Mouse (Mus musculus) kidney, embryonic 16.5 days (tissue): Measurements from ENCODE around the gene Zfp872. TPM values are rescaled to one million over a fixed set of nuclear protein-coding genes. Genes with fewer than 3 reads are reported as not detected.

Experiments
- ATAC-seq: fragments of 200-750 bp; cut with Nextera tagmentation; 2 replicates; pipeline ENCODE4 v1.8.0; 2017; ENCODE audit warnings: moderate TSS enrichment; ENCODE audit not compliant: low FRiP score, low TSS enrichment
- H3K27ac ChIP-seq: fragments of 300-500 bp; sonication (generic); 2 replicates; pipeline ENCODE4 v1.5.1; 2014; ENCODE audit warnings: low read length
- H3K27me3 ChIP-seq: fragments of 300-500 bp; sonication (generic); 2 replicates; pipeline ENCODE4 v1.6.1; 2014; ENCODE audit warnings: low read length, control low read depth, mixed read lengths; ENCODE audit not compliant: insufficient read depth
- H3K36me3 ChIP-seq: fragments of 300-500 bp; sonication (generic); 2 replicates; pipeline ENCODE4 v1.6.1; 2014; ENCODE audit warnings: low read length, control low read depth, mixed read lengths; ENCODE audit not compliant: insufficient read depth
- H3K4me1 ChIP-seq: fragments of 300-500 bp; sonication (generic); 2 replicates; pipeline ENCODE4 v1.6.1; 2014; ENCODE audit warnings: low read length, control low read depth, mixed read lengths; ENCODE audit not compliant: insufficient read depth
- H3K4me2 ChIP-seq: fragments of 300-500 bp; sonication (generic); replicated peaks from 2 replicates; pipeline ENCODE4 v1.6.1; 2014; ENCODE audit warnings: low read depth, low read length
- H3K4me3 ChIP-seq: fragments of 300-500 bp; sonication (generic); 2 replicates; pipeline ENCODE4 v1.5.1; 2014; ENCODE audit warnings: mild to moderate bottlenecking, low read length
- H3K9ac ChIP-seq: fragments of 300-500 bp; sonication (generic); replicated peaks from 2 replicates; pipeline ENCODE4 v1.6.1; 2014; ENCODE audit warnings: low read length
- H3K9me3 ChIP-seq: fragments of 300-500 bp; sonication (generic); 2 replicates; pipeline ENCODE4 v1.6.1; 2016; ENCODE audit warnings: low read length, control low read depth
- WGBS: fragments of 180-500 bp; shearing (Covaris S2); extraction: QIAGEN DNeasy Blood & Tissue Kit; methylation state at CpG from one replicate; pipeline ENCODE4 v1.1.7; 2014; 5-methylcytosine and 5-hydroxymethylcytosine counted together
- polyA plus RNA-seq: library from polyadenylated mRNA; unstranded; fragments of >200 nt; fragmentation: Nextera tagmentation; extraction: Ambion mirVana; gene quantifications from 2 replicates; pipeline ENCODE4 v1.2.1, GENCODE M21; 2015

Gene Zfp872
- polyA plus RNA-seq, 1 experiment from 2014 or later: 0.20 TPM

DNA sequence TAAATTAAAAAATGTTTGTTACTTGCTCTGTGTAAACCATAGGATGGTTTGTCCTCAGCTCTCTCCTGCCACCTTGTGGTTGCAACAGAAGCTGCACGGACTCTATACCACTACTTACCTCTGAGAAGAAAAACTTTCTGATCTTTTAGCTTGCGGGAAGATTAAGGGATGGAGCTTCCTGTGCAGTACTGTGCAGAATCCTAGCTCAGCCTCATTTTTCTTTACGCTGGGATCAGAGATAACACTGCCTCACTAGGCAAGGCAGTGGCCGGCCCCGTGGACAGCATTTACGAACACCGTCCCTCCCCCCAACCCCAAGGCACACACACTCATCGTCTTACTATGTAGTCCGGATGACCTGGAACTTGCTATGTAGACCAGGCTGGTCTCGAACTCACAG lies 32.3 kb upstream of the Zfp872 start:
- no peak overlapping the region for H3K27ac ChIP-seq
- no peaks in the 10 kb centered on the region for H3K9me3 ChIP-seq
- peak overlapping the region; percentile 39 for H3K4me2 ChIP-seq
- H3K36me3 ChIP-seq: peaks cover 3% of the 10 kb centered on the region; the same call in 1 of the 2 replicates
- H3K4me3 ChIP-seq: peak overlapping the region; percentile 17
- H3K9ac ChIP-seq: no peak overlapping the region; the same call in 1 of the 2 replicates
- H3K27me3 ChIP-seq: no peaks in the 10 kb centered on the region
- peak; percentile 32 for ATAC-seq
- peaks cover 9% of the 10 kb centered on the region; the same call in 1 of the 2 replicates for H3K4me1 ChIP-seq
- 22% methylated on average over 10 of the region's 10 CpGs for WGBS

DNA sequence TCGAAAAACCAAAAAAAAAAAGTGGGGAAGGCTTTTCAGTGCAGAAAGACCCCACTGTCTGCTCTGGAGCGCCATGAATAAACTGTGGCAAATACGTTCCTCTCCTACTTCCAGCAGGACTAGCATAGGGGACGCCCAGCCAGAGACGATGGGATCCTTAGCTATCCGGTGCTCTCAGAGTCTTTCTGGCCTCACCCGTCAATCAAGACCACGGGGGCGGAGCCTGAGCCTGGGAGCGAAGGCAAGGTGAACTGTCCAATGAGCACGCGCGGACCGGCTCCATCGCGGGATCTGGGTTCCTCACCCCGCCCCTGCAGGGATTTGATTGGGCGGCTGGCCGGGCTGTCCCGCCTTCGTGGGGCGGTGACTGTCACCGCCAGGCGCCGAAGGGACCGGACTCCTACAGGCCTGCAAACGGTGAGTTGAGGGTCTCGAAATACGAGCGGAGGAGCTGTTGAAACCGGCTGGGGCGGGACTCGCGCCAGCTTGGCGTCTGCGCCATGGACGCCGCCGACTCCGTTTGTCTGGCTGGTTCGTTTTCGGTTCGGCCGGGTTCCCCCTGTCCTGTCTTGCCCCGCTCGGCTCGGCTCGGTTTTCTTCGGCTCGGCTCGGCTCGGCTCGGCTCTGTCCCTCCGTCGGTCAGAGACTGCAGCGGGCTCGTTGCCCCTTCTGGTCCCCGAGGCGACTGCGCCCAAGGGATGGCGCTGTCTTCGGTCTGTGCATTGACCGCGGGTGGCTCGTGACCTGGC lies 31.2 kb upstream of the Zfp872 start, which contains the start of gene Pigyl:
TSS of gene Pigyl (plus strand) at position 350 of the 749 bp plus-strand sequence.
- WGBS: under 1% methylated on average over 65 of the region's 65 CpGs
- Histone ChIP-seq H3K27me3 (no peaks in the 10 kb centered on the region), H3K36me3 (peaks cover 3% of the 10 kb centered on the region; the same call in 1 of the 2 replicates), H3K9me3 (no peaks in the 10 kb centered on the region), H3K4me1 (peaks cover 9% of the 10 kb centered on the region; the same call in 1 of the 2 replicates), H3K9ac (peak within 1 kb of the TSS; percentile 89), H3K4me2 (peak within 1 kb of the TSS; percentile 78), H3K4me3 (peak within 1 kb of the TSS; percentile 81), H3K27ac (peak within 1 kb of the TSS; percentile 93)
- peak; percentile 97 for ATAC-seq

DNA sequence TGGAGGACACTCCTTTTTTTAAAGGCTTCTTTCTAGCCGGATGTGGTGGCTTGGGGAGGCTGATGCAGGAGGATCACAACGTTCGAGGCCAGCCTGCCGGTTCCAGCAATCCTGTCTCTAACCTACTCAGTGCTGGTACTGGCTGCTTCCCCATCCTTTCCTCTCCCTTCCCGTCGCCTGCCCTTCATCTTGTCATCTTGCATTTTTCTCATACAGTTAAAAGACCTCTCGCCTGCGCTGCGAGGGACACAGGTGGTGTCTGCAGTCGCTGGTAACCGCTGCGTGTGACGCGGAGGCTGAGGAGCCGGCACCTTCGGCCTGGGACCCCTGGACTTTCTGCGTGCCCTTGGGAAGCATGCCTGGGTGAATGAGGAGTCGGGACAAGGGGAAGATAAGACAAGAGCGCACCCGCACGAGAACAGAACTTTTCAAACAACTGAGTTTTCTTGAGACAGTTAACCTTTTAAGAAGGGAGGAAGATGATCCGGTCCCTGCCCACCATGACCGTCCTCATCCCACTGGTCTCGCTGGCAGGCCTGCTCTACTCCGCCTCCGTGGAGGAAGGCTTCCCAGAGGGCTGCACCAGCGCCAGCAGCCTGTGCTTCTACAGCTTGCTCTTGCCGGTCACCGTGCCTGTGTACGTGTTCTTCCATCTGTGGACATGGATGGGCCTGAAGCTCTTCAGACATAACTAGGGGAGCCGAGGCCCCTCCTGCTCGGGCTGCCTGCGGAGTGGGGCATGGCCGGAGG lies 30.2 kb upstream of the Zfp872 start:
- WGBS: 65% methylated on average over 34 of the region's 34 CpGs
- ATAC-seq: no peak
- H3K4me3 ChIP-seq: peak overlapping the region; percentile 81
- H3K9me3 ChIP-seq: no peaks in the 10 kb centered on the region
- H3K27me3 ChIP-seq: no peaks in the 10 kb centered on the region
- H3K9ac ChIP-seq: peak overlapping the region; percentile 89
- H3K4me2 ChIP-seq: peak overlapping the region; percentile 78
- peaks cover 9% of the 10 kb centered on the region; the same call in 1 of the 2 replicates for H3K4me1 ChIP-seq
- peaks cover 3% of the 10 kb centered on the region; the same call in 1 of the 2 replicates for H3K36me3 ChIP-seq
- H3K27ac ChIP-seq: no peak overlapping the region

DNA sequence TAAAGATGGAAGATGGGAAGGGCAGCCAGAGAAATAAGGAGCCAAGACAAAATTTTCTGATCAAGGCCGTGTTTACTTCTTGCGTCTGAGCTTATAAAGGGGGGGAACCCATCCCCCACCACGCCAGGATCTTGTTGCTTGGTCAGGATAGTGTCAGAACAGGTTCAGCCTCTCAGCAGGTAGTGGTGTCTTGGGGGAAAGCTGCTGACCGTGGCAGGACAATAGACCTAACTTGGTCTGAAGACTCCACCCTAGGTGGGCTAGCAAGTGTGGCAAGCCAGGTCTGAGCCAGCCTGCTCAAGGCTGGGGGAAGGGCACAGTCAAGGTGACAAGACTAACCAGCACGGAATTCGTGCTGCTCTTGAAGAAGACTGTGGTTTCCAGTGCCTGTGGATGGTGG lies 26.6 kb upstream of the Zfp872 start:
- Histone ChIP-seq H3K36me3 (peaks cover 3% of the 10 kb centered on the region; the same call in 1 of the 2 replicates), H3K9me3 (no peaks in the 10 kb centered on the region), H3K9ac (no peak overlapping the region), H3K4me1 (peaks cover 6% of the 10 kb centered on the region; the same call in 1 of the 2 replicates), H3K4me2 (no peak overlapping the region), H3K27me3 (no peaks in the 10 kb centered on the region), H3K27ac (no peak overlapping the region), H3K4me3 (no peak overlapping the region)
- WGBS: 42% methylated on average over 6 of the region's 6 CpGs
- ATAC-seq: no peak

DNA sequence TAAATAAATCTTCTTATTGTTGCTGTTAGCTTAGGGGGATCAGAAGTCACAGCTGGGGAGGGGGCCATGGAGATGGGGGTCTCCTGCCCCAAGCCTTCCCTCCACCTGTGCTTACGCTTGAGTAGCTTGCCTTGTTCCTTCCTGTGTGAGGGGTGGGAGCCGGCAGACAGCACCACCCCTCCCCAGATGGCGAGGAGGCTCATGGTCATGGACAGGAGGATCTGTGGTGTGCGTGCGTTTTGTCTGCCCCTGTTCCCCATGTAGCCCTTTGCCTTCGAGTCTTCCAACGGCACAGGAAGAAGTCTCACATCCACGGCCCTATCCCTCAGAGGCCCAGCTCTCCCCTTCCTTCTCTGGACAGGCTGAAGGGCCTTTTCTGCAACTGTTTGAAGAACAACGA lies 25.6 kb upstream of the Zfp872 start:
- Histone ChIP-seq H3K4me1 (peaks cover 5% of the 10 kb centered on the region; the same call in 1 of the 2 replicates), H3K27me3 (no peaks in the 10 kb centered on the region), H3K36me3 (peaks cover 3% of the 10 kb centered on the region; the same call in 1 of the 2 replicates), H3K4me2 (no peak overlapping the region), H3K9ac (no peak overlapping the region), H3K9me3 (no peaks in the 10 kb centered on the region; the same call in 1 of the 2 replicates), H3K4me3 (no peak overlapping the region), H3K27ac (no peak overlapping the region)
- WGBS: 69% methylated on average over 9 of the region's 9 CpGs
- ATAC-seq: no peak

DNA sequence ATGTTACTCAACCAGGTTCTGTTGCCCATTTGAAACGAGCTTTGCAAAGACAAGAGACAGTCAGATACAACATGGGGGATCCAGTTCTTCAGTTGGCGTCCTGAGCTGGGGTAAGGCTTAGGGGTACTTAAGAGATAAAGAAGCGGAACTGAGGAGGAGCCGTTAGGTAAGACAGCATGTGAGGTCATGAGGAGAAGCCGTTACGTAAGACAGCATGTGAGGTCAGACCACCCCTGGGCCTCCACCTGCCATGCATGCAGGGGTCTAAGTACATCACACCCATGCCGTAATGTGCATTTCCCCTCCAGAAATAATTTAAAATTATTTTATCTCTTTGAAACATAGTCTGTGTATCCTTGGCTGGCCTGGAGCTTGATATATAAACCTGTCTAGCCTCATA lies 25.0 kb upstream of the Zfp872 start:
- Histone ChIP-seq H3K9me3 (no peaks in the 10 kb centered on the region; the same call in 1 of the 2 replicates), H3K4me1 (peaks cover 5% of the 10 kb centered on the region; the same call in 1 of the 2 replicates), H3K36me3 (peaks cover 1% of the 10 kb centered on the region; the same call in 1 of the 2 replicates), H3K9ac (no peak overlapping the region), H3K4me3 (no peak overlapping the region), H3K4me2 (no peak overlapping the region), H3K27ac (no peak overlapping the region), H3K27me3 (no peaks in the 10 kb centered on the region)
- no peak for ATAC-seq
- WGBS: 87% methylated on average over 7 of the region's 7 CpGs

DNA sequence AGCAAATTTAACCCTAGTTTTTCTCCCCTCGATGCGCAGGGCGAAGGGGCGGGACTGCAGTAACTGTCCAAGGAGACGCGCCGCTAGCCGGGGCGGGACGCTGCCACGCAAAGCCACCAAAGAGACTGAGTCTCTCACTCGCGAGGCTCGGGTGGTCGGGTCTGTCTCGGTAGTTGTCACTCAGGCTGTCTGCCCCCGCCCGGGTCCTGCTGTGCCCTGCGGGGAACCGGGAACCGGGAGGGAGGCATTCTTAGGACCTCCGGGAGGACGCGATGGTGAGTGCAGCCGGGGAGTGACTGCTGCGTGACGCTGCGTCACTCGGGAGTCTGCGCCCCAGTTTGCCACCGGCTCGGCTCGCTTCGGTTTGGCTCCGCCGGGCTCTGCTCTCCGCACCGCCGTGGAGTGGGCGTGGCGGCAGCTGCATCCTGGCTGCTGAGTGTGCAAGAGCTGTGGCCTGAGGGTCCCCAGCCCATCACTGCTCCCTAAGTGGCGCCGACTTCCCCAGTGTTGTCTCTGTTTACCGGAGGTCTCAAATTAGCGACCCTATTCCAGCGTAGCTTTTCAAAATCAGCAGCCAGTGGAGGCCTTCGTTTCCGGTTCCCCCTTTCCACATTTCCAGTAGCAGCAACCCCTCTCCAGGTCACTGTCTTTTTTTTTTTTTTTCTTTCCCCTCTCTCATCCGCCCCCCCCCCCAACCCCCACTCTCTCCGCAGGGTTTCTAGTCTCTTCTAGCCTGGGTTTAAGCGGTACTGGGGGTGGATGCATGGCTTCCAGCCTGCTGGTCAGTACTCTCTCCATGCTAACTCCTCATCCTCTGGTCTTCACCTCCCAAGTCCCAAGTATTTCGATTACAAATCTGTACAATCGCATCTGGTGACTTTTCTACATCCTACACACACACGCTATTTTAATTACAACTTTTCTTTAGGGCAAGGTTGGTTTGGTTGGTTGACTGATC lies 22.9 kb upstream of the Zfp872 start:
- Histone ChIP-seq H3K36me3 (no peaks in the 10 kb centered on the region), H3K4me3 (peak overlapping the region; percentile 59), H3K9ac (peak overlapping the region; percentile 71), H3K9me3 (no peaks in the 10 kb centered on the region; the same call in 1 of the 2 replicates), H3K4me2 (peak overlapping the region; percentile 96), H3K27ac (no peak overlapping the region), H3K27me3 (no peaks in the 10 kb centered on the region), H3K4me1 (peaks cover 5% of the 10 kb centered on the region; the same call in 1 of the 2 replicates)
- ATAC-seq: peak; percentile 68; the same call in 1 of the 2 replicates
- 3% methylated on average over 54 of the region's 54 CpGs for WGBS

DNA sequence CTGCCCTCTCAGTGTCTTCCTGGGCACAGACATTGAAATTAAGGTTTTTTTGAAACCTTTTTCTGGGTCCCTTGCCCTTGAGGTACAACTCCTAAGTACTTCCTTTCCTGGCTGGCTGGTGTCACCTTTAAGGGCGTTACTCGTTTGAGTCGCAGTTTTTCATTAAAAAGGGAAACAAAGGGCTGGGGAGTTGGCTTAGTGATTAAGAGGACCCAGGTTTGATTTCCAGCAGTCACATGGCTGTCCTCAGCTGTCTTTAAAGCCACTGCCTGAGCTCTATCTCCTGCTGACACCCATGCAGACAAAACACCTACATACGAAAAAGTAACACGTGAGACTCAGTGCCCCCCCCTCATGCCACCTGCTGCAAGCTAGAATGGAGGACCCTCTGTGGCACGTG lies 21.9 kb upstream of the Zfp872 start:
- H3K9me3 ChIP-seq: no peaks in the 10 kb centered on the region; the same call in 1 of the 2 replicates
- 51% methylated on average over 6 of the region's 6 CpGs for WGBS
- H3K27ac ChIP-seq: no peak overlapping the region
- no peaks in the 10 kb centered on the region for H3K27me3 ChIP-seq
- no peak overlapping the region for H3K9ac ChIP-seq
- no peaks in the 10 kb centered on the region for H3K36me3 ChIP-seq
- H3K4me3 ChIP-seq: no peak overlapping the region
- no peak overlapping the region for H3K4me2 ChIP-seq
- no peak for ATAC-seq
- peaks cover 5% of the 10 kb centered on the region; the same call in 1 of the 2 replicates for H3K4me1 ChIP-seq

DNA sequence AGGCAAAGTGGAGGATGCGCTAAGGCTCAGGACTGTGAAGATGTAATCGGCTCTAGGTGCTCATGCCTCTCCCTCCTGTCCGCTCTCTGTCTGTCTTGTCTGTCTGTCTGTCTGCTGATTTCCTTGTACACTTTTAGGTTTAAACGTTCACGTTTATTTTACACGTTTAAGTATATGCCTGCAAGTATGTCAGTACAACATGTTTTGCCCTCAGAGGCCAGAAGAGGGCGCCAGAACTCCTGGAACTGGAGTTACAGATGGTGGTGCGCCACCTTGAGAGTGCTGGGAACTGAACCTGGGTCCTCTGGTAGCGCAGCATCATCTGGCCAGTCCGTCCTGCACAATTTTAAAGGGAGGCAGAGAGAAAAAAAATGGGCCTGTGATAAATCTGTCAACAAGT lies 21.2 kb upstream of the Zfp872 start:
- no peak overlapping the region for H3K4me2 ChIP-seq
- no peak for ATAC-seq
- WGBS: 90% methylated on average over 10 of the region's 10 CpGs

More for the DNA sequence above, 21.2 kb upstream of the Zfp872 start:
- no peaks in the 10 kb centered on the region; the same call in 1 of the 2 replicates for H3K9me3 ChIP-seq
- peaks cover 5% of the 10 kb centered on the region; the same call in 1 of the 2 replicates for H3K4me1 ChIP-seq
- H3K36me3 ChIP-seq: no peaks in the 10 kb centered on the region
- no peak overlapping the region for H3K9ac ChIP-seq
- H3K27me3 ChIP-seq: no peaks in the 10 kb centered on the region
- no peak overlapping the region for H3K4me3 ChIP-seq
- no peak overlapping the region for H3K27ac ChIP-seq
